Mouse (Mus musculus): ENCODE measurements at regions not wholly inside any gene's neighbourhood (a gene's known extent, or its start where the extent isn't known, plus 50 kb on each side); places are given as distances from the start of the nearest gene placed in this dataset.

GRCm38 (mm10) chr6:143751076-143752070, 584.4 kb downstream of the Etnk1 start:
- DNase-seq (ENCODE audit: low read depth, low spot score), result peak; percentile 90

GRCm38 (mm10) chr6:143757462-143757861, 590.4 kb downstream of the Etnk1 start:
- no peak for DNase-seq (ENCODE audit: low read depth, low spot score)

- DNase-seq (ENCODE audit: low read depth, low spot score), result no peak
These were observed 601.1 kb downstream of the Etnk1 start for GRCm38 (mm10) chr6:143768115-143768514.

Data from CD4-positive helper T cell, adult 2 months (primary cell).